Mouse (Mus musculus): ENCODE measurements around the gene Trim44.

GRCm38 (mm10) chr2:102314068-102314467, 93.6 kb downstream of the Trim44 start:
- no peak for TF ChIP-seq CTCF (IDR thresholded peaks at IDR 0.05; ENCODE audit: extremely low read depth, insufficient read depth, low read length)
- no peak for TF ChIP-seq POLR2A (IDR thresholded peaks at IDR 0.05; ENCODE audit: extremely low read depth, insufficient read depth, low read length)
